Mouse (Mus musculus) layer of hippocampus, adult 9-11 months (tissue): ENCODE data around the gene Gm4491.

Experiments used
- DNase-seq: peaks from one replicate; pipeline ENCODE4 v3.0.0; 2022

Gm4491 gene

GRCm38 (mm10) chr14:57115823-57116544 lies at the start of gene Gm4491:
TSS of gene Gm4491 (minus strand) at chr14:57115883.
- peak; percentile 88 for DNase-seq

DNA sequence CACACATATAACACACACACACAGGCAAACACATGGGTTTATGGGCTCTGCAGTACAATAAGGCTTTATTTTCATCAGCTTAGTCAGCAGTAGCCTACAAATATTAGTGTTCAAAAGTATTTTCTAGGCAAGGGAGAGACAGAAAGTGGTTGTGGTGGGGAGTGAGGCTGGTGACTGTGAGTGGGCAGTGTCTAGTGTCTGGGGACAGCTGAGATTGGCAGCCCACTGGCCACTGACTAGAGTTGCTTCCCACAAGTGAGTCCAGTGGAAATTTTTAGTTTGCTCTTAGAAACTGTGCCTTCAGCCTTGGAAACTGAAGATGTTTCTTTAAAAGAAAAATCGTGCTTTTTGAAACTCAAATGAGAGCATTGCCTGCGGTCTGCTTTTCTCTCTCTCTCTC lies 46.1 kb upstream of the Gm4491 start:
- no peak for DNase-seq

DNA sequence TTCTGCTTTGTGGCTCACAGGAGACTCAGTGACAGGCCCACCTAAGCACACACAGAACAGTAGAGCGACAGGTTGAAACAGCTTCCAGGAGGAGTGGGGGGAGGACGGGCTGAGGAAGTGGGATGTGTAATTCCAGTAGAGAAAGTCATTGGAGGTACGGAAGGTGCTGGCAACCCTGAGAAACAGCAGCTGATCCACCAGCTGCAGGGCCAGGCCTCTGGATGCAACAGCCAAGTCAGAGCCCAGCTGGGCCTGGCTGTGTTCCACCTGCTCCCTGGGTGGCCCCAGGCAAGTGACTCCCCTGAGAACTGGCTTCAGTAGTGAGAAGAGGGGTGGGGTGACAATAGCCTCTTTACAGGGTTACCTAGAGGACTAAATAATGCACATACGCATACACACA lies 45.5 kb upstream of the Gm4491 start:
- peak; percentile 51 for DNase-seq

DNA sequence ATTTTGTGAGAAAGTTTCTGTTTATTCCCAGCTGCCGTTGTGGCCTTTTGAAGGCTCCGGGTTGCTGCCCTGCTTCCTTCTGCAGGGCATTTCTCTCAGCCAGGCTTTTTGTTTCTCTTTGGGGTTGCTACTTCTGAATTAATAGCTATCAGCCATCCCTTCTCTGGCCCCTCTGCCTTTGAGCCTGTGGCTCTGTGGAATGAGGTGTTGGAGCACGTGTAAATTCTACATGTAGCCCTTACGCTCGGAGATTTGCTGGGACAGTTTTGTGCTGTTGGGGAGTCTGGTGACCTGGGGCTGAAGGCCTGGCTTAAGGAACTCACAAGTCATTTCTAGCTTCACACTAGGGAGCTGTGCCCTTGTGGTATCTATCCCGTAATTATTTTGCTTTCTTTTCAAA lies 39.2 kb upstream of the Gm4491 start:
- no peak for DNase-seq

DNA sequence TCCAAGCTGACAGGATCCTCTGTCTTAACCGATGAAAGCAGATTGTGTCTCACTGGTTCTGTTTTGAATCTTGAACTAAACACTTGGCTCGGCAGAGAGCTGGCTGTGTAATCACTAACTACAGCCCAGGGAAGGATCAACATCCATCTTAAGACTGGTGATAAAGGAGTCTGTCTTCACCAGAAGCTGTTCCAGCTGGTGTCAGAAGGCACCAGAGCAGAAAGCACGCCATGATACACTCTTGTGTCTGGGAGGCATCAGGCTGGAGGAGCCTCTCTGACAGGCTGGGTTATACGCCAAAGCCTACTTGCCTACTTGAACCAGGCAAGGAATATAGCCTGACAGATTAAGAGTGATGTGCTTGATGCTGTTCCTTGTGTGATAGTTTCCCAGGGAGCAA lies 30.1 kb upstream of the Gm4491 start:
- peak; percentile 21 for DNase-seq

DNA sequence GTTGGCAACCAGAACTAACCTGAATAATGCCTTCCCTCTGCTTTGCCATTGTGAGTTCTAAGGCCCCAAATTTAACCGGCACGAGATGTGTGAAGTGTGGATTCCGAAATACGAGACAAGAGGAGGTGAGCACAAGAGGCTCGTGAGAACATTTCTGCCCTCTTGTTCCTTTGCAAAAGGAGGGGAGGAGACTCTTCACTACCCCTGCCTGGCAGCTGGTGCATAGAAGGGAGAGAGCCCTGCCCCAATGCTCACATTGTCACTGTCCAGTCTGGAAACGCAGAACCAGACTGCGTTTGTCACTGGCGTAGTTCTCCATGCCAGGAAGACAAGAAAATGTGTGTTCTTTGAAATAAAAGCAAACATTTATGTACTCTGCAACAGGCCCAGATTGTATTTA lies 19.6 kb upstream of the Gm4491 start:
- DNase-seq, result no peak

DNA sequence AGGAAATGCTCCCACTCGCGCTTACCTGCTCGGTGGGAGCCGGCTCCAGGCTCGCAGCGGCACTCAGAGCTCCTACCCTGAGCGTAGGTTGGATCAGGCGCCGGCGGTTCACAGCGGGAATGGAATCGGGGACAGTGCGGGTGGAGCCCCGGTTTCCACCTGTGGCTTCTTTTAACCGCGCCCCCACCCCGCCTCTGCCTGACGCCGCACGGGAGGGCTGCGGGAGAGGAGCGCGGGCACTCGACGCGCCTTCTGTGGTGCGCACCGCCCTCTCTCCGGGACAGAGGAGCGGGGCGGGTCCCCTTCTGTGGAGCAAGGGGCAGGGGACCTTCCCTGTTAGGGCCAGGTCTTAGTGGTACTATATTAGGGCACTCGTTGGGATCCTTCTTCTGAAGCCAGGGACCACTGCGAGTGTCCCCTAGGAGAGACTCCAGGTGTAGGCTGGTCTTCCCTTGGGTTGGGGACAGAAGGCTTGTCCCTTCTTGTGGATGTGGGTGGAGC lies 17.5 kb upstream of the Gm4491 start, which contains the start of gene Gjb6:
Gene Gjb6 (minus strand): TSS at position 451 of the 501 bp plus-strand sequence.
- DNase-seq, result no peak

- no peak for DNase-seq
These were observed 11.7 kb upstream of the Gm4491 start for GRCm38 (mm10) chr14:57127383-57127782.

GRCm38 (mm10) chr14:57122295-57122694 lies 6.6 kb upstream of the Gm4491 start:
- DNase-seq, result no peak

DNA sequence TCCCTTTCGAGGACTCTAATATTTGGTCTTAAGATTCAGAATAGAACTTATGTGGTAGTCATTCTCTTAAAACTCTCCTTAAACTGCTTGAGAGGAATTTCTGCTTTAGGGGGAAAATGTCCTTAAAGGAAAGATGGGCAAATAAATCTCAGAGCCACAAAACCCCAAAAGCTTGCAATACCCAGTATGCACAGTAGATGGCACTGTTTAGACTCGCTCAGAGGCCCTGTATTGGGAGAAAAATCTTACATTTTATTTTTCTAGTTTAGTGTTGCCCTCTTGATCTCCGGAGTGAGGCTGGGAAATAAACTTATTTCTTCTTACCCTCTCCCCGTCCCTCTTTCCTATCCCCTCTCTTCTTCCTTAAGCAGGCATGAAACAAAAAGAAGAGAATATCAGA lies 6.5 kb downstream of the Gm4491 start:
- no peak for DNase-seq

- DNase-seq, result no peak
These were observed 7.8 kb downstream of the Gm4491 start for GRCm38 (mm10) chr14:57107916-57108315.

DNA sequence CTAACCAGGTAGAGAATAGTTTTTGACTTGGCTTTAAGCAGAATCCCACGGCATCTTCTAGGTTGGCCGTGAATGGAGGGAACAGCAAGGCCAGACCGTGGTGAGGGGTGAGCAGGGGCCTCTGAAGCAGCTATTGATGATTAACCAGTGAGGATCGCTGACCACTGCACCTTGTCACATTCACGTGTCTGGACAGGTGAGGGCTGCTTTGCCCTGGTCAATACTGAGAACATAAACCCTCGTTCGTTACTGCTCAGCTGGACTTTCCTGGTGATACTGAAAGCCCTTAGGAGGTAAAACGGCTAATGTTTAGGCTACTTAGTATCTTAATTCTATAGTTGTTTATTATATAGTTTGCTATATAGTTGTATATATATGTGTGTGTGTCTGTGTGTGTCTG lies 8.6 kb downstream of the Gm4491 start:
- no peak for DNase-seq

DNA sequence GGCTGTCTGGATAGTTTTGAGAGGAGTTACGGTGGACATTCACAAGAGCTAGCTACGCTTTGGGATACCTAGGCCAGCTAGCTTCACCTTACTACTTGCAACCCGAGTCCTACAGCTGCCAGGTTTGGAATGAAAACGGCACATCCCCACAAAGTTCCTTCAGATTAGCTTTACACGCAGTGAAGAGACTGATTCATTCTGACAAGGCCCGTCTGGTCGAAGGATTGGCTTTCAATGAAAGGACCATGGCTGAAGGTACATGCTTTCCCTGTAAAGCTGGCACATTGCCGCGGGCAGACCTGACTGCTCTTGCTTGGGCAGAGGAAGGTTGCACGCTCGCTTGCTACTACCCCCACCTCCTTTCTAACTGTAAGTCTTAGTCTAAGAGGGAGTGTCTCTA lies 10.0 kb downstream of the Gm4491 start:
- no peak for DNase-seq

DNA sequence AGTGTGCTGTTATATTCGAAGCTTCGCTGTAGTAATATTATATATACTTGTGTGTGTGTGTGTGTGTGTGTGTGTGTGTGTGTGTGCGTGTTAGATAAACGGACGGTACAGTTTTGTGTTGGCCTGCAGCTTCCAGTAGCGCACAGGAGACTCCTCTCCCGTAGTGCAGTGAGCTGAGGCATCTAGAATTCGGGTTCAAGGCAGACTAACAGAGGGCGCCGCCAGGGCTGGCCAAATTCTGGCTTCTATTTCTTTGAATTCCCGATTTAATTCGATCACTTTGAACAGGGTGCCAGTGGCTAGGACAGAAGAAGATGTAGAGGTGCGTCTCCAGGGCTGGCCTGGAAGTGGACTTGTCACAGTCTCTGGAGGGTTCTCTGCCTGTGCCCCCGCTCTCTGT lies 10.6 kb downstream of the Gm4491 start:
- no peak for DNase-seq

GRCm38 (mm10) chr14:57104106-57105023 lies 11.3 kb downstream of the Gm4491 start, which contains the start of gene Gjb2:
TSS of gene Gjb2 (minus strand) at chr14:57104702.
- peak; percentile 6 for DNase-seq

DNA sequence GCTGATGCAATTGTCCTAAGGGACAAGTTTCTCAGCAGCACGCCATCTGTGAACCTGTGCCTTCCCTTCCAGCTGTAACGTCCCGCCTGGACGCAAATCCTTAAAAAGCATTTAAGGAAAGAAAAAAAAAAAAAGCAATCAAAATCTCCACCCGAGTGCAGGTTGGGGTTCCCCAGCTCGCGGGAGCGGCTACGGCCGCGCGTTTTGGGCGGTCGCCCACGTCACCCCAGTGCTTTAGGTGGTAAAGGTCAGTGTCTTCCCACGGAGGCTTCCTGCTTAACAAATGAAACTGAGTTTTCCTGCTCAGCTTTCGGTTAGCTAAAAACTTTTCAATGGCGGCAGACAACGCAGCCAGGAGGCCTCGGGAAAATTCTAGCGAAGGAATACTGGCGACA lies 12.0 kb downstream of the Gm4491 start:
- DNase-seq, result no peak

GRCm38 (mm10) chr14:57103121-57103520 lies 12.6 kb downstream of the Gm4491 start:
- DNase-seq, result no peak

GRCm38 (mm10) chr14:57101623-57102022 lies 14.1 kb downstream of the Gm4491 start:
- DNase-seq, result no peak

DNA sequence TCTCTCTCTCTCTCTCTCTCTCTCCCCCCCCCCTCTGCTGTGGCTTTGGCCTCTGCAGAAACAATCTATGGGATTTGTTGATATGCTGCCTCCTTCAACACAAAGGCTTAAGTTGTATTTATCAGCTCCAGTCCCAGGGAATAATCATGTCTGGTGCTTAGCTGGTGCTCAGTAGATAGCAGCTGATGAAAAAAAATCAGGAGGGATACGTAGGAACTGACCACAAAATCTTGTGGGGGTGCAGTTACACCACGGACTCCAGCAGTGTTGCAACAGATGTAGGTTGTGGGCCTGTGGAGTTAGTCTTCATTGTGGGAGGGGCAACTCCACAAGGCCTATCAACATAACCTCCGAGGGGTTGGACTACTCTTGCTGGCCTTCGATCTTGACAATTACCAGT lies 19.8 kb downstream of the Gm4491 start:
- no peak for DNase-seq

DNA sequence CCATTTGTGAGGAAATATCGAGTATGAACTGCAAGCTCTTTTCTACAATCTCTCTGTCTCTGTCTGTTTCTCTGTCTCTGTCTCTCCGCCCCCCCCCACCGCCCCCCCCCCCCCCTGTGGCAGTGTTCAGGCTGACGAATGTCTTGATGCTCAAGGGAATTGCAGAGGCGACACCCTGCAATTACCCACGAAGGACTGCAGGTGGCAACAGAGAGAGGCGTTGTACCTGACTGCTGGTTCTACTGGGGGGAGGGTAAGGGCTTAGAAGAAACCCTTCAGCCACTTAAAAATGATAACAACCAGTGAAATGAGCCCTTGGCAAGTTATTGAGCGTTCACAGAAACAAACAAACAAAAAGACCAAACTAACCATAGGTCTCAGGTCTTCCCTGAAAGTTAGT lies 22.7 kb downstream of the Gm4491 start:
- DNase-seq, result peak; percentile 58

DNA sequence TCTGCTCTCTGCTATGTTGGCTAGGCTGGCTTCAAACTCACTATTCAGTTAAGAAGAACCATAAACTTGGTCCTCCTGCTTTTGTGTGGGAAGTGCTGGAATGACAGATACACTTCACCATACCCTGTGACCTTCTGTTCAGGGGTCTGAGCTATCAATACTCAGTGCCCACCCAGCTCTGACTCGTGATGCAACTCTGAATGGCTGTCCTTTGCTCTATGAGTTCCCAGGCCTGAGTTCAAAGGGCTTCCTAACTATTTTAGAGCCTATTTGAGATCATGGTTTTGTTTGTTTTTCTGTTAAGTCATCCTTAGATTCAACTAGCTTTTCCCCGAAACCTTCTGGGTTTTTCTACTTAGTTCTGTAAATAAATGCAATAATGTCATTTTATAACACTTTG lies 25.7 kb downstream of the Gm4491 start:
- DNase-seq, result no peak

DNA sequence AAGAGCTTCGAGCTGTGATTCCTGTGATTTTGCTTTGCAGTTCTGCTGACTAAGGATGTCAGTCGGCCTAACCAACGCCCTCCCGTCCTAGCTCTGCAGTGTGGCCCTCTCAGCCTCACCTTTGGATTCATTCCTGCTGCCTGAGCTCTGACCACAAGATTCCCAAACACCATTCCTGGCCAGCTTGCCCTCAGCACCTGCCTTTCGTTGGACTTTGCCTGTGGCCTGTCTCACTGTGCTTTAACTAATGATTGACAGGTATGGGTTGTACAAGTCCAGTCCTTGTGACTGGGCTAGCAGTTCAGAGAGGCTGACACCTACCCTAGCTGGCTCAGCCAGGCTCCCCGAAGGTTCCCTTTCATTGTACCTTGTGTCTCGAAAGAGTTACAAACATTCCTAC lies 26.6 kb downstream of the Gm4491 start:
- no peak for DNase-seq

DNA sequence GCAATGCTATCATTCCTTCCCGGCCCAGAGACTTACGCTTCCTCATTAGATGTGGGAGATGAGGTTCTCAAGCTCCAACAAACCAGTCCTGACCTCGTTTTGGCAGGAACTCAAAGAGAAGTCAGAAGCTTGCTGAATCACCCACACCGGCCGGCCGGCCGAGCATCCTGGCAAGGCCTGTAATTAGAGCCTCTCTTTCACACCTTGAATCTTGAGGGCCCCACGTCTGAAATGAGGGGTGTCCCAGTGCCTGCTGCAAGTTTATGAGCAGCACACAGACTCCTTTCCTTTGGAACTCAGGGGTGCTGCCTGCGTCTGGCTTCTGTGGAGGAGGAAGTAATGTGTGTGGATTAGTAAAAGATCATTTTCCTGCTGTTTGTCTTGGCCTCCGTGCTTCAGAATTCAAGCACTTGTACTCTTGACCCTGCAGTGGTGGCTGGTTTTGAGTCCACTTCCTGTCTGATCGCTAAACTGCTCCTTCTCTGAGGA lies 31.5 kb downstream of the Gm4491 start:
- no peak for DNase-seq

GRCm38 (mm10) chr14:57082863-57083262 lies 32.8 kb downstream of the Gm4491 start:
- DNase-seq, result no peak
